Mouse (Mus musculus) layer of hippocampus, postnatal 14 days (tissue): Measurements from ENCODE around the gene Tgif2lx1. TPM values are rescaled to one million over a fixed set of nuclear protein-coding genes. Genes with fewer than 3 reads are reported as not detected.
"Not testable (repeated sequence)": the region's sequence is repeated elsewhere in the genome, so short reads cannot be mapped to it uniquely, and the experiment has no call there.

ENCODE experiments used
- DNase-seq, 2 experiments: peaks; one replicate each; pipeline ENCODE4 v3.0.0; 2021 to 2022; ENCODE audit warnings: low spot score in 2 of 2, mixed read lengths in 1 of 2
- long read RNA-seq, 2 experiments: library from polyadenylated mRNA; stranded (forward); transcript quantifications; one replicate each; pipeline ENCODE4 v2.0.0; 2021
- total RNA-seq, 2 experiments: library from RNA; stranded (reverse); gene quantifications; 2 replicates each; pipeline ENCODE4 v1.2.3; 2021

The Tgif2lx1 gene
- total RNA-seq: not detected
- long read RNA-seq, experiment 1: 0 reads
- long read RNA-seq, experiment 2: 0 reads

GRCm38 (mm10) chrX:118480637-118481036 is at the start of gene Tgif2lx1:
Gene Tgif2lx1, minus strand, starts transcription at chrX:118480737.
- DNase-seq: not testable (repeated sequence)

Other genes starting within 250 kb of the Tgif2lx1 start
- gene Tgif2lx2, start 53.5 kb downstream of the Tgif2lx1 start, total RNA-seq: not detected